Mouse (Mus musculus) thymus, postnatal 4 days (tissue): ENCODE results near the gene Zfp114.

ENCODE experiments used
- DNase-seq: peaks from one replicate; pipeline ENCODE4 v3.0.0; 2021

Zfp114 gene

GRCm38 (mm10) chr7:24174618-24175336, at the start of gene Zfp114:
Gene Zfp114 (plus strand): TSS chr7:24175060.
- peak; percentile 56 for DNase-seq

- DNase-seq: no peak
These were observed 41.4 kb upstream of the Zfp114 start for GRCm38 (mm10) chr7:24133425-24133995.

GRCm38 (mm10) chr7:24133996-24134828, 40.6 kb upstream of the Zfp114 start, which contains the start of gene Zfp235:
Gene Zfp235 (plus strand): TSS chr7:24134169.
- DNase-seq: peak; percentile 87

GRCm38 (mm10) chr7:24142566-24142965, 32.3 kb upstream of the Zfp114 start:
- DNase-seq: no peak

- peak; percentile 54 for DNase-seq
These were observed 21.6 kb upstream of the Zfp114 start for GRCm38 (mm10) chr7:24153272-24153671.

- DNase-seq: no peak
These were observed 2.7 kb upstream of the Zfp114 start for GRCm38 (mm10) chr7:24172191-24172590.

GRCm38 (mm10) chr7:24175337-24175711, 464 bp downstream of the Zfp114 start:
- no peak for DNase-seq

GRCm38 (mm10) chr7:24187611-24188010, 12.8 kb downstream of the Zfp114 start:
- DNase-seq: no peak

- DNase-seq: no peak
These were observed 14.2 kb downstream of the Zfp114 start for GRCm38 (mm10) chr7:24188901-24189570.

GRCm38 (mm10) chr7:24189571-24189944, 14.7 kb downstream of the Zfp114 start:
- DNase-seq: no peak

GRCm38 (mm10) chr7:24191361-24191760, 16.5 kb downstream of the Zfp114 start:
- DNase-seq: no peak

- no peak for DNase-seq
These were observed 18.3 kb downstream of the Zfp114 start for GRCm38 (mm10) chr7:24193157-24193556.

- no peak for DNase-seq
These were observed 22.1 kb downstream of the Zfp114 start for GRCm38 (mm10) chr7:24196961-24197360.

- DNase-seq: no peak
These were observed 32.8 kb downstream of the Zfp114 start for GRCm38 (mm10) chr7:24207488-24208261.

- no peak for DNase-seq
These were observed 33.5 kb downstream of the Zfp114 start for GRCm38 (mm10) chr7:24208282-24208886.

- DNase-seq: no peak
These were observed 35.4 kb downstream of the Zfp114 start for GRCm38 (mm10) chr7:24210296-24210695.

- no peak for DNase-seq
These were observed 36.5 kb downstream of the Zfp114 start, which contains the start of gene Zfp111 for GRCm38 (mm10) chr7:24211343-24211742. Gene Zfp111 (minus strand): TSS chr7:24211443.
